Mouse (Mus musculus) olfactory bulb, adult 2 months (tissue): Measurements from ENCODE around the gene Ube2n. TPM values are rescaled to one million over a fixed set of nuclear protein-coding genes. Genes with fewer than 3 reads are reported as not detected.
A peak's percentile ranks its signal among the peaks of the same experiment; 100 is the strongest.

ENCODE experiments used
- H3K27ac ChIP-seq: fragments of 200-500 bp; 2 replicates; pipeline ENCODE4 v1.5.1; 2012; ENCODE audit warnings: low read depth, low read length; ENCODE audit not compliant: insufficient read depth
- H3K4me1 ChIP-seq: fragments of 200-500 bp; 2 replicates; pipeline ENCODE4 v1.6.1; 2012; ENCODE audit warnings: low read length; ENCODE audit not compliant: control insufficient read depth, insufficient read depth
- H3K4me3 ChIP-seq: fragments of 200-500 bp; 2 replicates; pipeline ENCODE4 v1.5.1; 2012; ENCODE audit warnings: mild to moderate bottlenecking, low read depth, low read length, moderate library complexity; ENCODE audit not compliant: insufficient read depth
- CTCF ChIP-seq: fragments of 200-500 bp; IDR thresholded peaks from 2 replicates; pipeline ENCODE4 v1.5.1; 2012; ENCODE audit warnings: low read depth, mild to moderate bottlenecking, low read length, moderate library complexity; ENCODE audit not compliant: insufficient read depth
- POLR2A ChIP-seq: fragments of 200-500 bp; IDR thresholded peaks from 2 replicates; pipeline ENCODE4 v1.6.1; 2012; ENCODE audit warnings: mild to moderate bottlenecking, low read depth, low read length, moderate library complexity; ENCODE audit not compliant: insufficient read depth
- WGBS: fragments of 180-500 bp; shearing (Covaris S2); methylation state at CpG from one replicate; pipeline ENCODE4 v1.1.7; 2018; 5-methylcytosine and 5-hydroxymethylcytosine counted together
- polyA plus RNA-seq: library from polyadenylated mRNA; stranded (reverse); fragments of >200 nt; gene quantifications from 2 replicates; pipeline ENCODE4 v1.2.4, GENCODE M21; 2012; ENCODE audit warnings: low replicate concordance; ENCODE audit not compliant: missing spikeins, insufficient read depth, insufficient read length

Gene Ube2n
- polyA plus RNA-seq, 1 experiment, result not detected

DNA sequence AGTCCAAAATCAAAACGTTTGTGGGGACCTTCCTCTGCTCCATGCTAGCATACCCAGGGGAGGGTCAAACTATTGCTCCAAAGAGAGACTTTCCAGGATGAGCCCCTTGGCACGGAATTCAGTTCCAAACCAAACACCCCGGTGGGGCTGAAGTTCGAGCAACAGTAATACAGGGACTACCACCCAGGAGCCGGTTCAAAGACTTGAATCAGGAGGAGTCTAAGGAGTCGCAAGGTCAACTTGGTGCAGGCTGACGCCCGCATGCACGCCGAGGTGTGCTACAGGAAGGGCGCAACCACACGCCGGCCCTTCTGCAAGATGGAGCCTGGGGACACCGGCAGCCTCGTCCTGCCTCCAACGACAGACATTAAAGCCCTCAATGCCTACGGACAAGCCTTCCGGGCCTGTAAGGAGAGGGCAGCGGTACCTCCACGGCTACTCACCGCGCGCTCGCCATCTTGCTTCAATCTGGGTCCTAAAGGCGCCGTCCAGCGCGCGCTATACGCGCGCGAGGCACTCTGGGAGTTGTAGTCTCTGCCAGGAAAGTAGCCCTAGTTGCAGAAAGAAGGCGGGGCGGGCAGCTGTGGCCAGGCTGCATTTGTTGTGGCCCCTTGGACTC is 13.4 kb upstream of the Ube2n start, which contains the start of gene Mrpl42:
TSS of gene Mrpl42 (minus strand) at position 478 of the 619 bp plus-strand sequence.
- Histone ChIP-seq H3K27ac (peak within 1 kb of the TSS; percentile 89), H3K4me3 (peak within 1 kb of the TSS; percentile 82), H3K4me1 (no peaks in the 10 kb centered on the region)
- under 1% methylated on average over 35 of the region's 35 CpGs for WGBS
- TF ChIP-seq CTCF, result no peak
- peak; percentile 84 for TF ChIP-seq POLR2A

DNA sequence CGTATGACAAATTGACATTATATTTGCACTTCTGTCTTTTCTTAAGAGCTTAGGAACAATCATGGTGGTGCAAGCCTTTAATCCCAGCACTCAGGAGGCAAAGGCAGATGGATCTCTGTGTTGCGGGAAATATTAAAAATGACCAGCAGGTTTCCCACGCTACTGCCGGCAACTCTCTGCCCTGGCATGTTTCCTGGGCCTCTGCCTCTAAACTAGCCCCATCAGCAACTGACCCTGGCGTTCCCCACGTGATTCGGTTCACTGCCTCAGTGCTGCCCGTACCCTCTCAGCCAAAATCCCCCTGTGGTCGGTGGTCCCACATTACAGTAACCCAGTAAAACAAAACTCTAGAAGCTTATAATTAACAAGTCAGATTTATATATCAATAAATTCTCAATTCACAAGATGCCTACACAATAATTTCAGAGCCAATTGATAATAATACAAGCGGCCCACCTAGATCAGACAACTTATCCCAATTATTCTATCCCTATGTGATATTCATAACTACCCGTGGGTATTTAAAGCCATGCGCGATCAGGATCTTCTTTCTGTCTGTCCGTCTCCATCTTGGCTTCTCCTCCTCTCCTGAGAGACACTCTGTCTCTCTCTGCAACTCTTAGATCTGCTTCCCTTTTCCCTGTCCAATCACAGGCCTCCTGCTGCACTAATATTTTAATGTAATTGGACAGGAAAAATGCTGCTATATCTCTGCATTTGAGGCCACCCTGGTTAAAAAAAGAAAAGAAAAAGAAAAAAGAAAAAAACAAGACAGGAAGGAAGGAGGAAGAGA is 11.3 kb upstream of the Ube2n start:
- H3K4me1 ChIP-seq, result no peaks in the 10 kb centered on the region
- no peak overlapping the region for H3K4me3 ChIP-seq
- 86% methylated on average over 14 of the region's 14 CpGs for WGBS
- no peak overlapping the region for H3K27ac ChIP-seq
- no peak for TF ChIP-seq POLR2A
- TF ChIP-seq CTCF, result no peak

DNA sequence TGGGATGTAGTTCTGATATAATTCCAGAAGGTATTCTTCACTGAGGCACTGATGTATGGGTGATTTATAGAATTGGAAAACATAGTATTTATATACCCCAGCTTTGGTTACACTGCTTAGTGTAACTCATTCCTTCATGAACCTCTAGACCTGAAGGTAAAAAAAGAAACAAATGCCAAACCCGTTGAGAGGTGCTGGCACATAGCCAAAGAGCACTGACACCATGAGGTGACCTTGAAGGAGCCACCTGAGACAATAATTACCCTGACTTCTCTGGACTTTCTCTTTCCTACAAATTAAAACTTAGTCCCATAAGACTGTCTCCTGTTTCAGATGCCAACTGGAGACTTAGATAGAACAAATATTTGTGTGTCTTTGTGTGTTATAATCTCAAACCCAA is 10.6 kb upstream of the Ube2n start:
- TF ChIP-seq POLR2A (no peak), CTCF (no peak)
- no peaks in the 10 kb centered on the region for H3K4me1 ChIP-seq
- no peak overlapping the region for H3K4me3 ChIP-seq
- 16% methylated on average over 1 of the region's 1 CpGs for WGBS
- H3K27ac ChIP-seq, result no peak overlapping the region

DNA sequence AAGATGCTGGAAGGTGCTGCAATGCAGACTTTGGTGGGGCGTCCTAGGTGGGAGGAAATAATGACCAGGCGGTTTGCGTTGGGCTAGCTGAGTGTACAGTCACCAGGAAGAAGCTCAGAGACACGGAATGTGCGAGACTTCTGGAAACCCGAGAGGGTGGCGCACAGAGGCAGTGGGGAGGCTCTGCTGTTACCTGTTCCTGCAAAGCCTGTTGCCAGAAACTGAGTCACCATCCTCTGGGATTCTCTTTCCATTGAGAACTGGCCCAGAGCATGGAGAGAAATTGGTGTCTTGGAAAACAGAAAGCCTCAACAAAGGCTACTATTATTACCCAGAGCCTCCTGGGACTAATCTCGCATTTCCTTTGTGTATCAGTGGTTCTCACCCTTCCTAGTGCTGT is 6.8 kb upstream of the Ube2n start:
- H3K4me3 ChIP-seq, result no peak overlapping the region
- 84% methylated on average over 8 of the region's 8 CpGs for WGBS
- no peak for TF ChIP-seq CTCF
- TF ChIP-seq POLR2A, result no peak
- no peak overlapping the region for H3K27ac ChIP-seq
- no peaks in the 10 kb centered on the region for H3K4me1 ChIP-seq

DNA sequence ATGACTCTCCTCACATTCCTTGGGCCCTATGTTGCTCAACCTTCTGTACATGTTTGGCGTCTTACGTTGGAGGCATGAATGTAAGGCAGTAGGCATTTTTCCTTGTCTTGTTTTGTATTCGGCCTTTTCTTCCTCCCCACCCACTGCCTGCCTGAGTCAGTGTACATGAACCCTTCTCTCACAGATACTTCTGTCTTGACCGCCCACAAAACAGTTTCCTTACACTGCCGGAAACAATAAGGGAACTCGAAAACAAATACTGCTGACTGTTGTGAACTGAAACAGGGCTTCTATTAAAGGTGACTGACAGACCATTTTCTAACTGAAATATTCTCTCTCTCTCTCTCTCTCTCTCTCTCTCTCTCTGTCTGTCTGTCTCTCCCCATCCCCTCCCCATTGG is 6.2 kb upstream of the Ube2n start:
- Histone ChIP-seq H3K4me1 (no peaks in the 10 kb centered on the region), H3K4me3 (no peak overlapping the region), H3K27ac (0 out of 2 replicates have a peak overlapping the region, but pooled peaks have one; percentile 20)
- WGBS, result 42% methylated on average over 6 of the region's 6 CpGs
- TF ChIP-seq POLR2A, result no peak
- no peak for TF ChIP-seq CTCF

DNA sequence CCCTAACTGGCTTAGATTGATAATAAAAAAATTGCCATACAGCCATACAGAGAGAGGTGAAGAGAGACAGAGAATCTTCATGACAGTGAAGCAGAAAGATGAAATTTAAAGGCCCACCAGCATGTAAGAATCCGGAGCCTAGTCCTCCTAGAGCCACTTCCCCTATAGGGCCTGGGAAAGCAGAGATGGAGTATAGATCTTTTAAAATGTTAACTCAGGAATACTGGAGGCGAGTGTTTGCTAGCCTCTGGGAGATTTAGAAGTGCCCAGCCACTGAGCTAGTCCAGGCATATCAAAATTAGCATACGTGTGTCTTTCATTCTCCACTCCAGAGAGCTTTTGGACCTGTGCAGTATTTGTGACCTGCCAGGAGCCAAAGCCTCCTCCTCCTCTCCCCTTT is 5.7 kb upstream of the Ube2n start:
- Histone ChIP-seq H3K4me1 (no peaks in the 10 kb centered on the region), H3K27ac (no peak overlapping the region), H3K4me3 (no peak overlapping the region)
- WGBS, result 85% methylated on average over 3 of the region's 3 CpGs
- TF ChIP-seq CTCF (no peak), POLR2A (no peak)

DNA sequence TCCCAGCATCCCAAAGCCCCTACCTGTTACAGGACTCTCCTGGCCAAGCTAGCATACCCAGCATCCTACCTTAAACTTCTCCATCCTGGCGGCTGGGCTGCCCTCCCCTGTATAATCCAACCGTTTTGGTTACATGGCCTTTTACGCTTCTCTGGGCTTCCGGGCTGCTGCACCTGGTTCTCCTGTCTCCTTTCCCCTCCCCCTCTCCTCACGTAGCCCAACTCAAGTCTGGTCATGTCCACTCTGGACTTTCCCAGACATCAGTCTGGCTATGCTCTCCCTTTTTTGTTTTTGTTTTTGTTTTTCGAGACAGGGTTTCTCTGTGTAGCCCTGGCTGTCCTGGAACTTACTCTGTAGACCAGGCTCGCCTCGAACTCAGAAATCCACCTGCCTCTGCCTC is 2.3 kb upstream of the Ube2n start:
- Histone ChIP-seq H3K27ac (no peak overlapping the region), H3K4me1 (no peaks in the 10 kb centered on the region), H3K4me3 (no peak overlapping the region)
- WGBS, result 90% methylated on average over 8 of the region's 8 CpGs
- no peak for TF ChIP-seq POLR2A
- TF ChIP-seq CTCF, result no peak

DNA sequence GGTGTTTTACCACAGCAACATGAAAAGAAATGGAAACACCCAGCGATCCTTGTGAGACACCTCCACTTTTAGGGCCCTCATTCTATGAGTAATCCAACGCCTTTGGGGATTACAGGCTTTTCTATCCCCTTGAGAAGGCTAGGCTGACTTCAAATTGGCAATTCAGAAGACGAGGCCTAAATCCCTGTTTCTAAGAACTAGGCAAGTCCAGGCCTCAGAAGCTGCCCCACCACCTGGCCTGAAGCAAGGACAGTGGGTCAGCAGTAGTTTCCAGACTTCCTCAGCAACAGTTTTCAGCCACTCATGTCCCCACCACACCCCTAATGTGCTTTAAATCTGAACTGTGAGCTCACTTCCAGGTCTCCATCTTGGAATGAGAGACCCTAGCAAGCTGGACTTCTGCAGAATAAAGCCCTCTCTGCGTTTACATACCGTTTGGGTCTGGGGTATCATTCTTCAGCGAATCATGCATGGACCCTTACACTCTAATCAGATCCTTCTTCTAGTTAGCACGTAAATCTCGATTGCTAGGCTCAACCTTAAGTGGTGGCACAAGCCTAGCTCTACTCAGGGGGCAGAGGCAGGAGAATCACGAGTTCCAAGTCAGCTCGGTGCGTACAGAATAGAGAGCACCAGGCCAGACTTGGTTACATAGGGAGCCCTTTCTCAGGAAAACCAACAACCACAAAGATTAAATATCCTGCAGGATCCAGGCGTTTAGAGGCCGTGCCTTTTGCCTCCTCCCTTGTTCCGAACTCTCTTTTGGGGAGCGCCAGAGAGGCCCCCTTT is 983 bp upstream of the Ube2n start:
- peak overlapping the region; percentile 96 for H3K4me3 ChIP-seq
- no peak for TF ChIP-seq POLR2A
- no peak for TF ChIP-seq CTCF
- 30% methylated on average over 15 of the region's 15 CpGs for WGBS
- H3K4me1 ChIP-seq, result no peaks in the 10 kb centered on the region
- peak overlapping the region; percentile 56; the same call in 1 of the 2 replicates for H3K27ac ChIP-seq
